Mouse (Mus musculus) embryonic facial prominence, embryonic 15.5 days (tissue): ENCODE results near the gene Rapgef3. TPM values are rescaled to one million over a fixed set of nuclear protein-coding genes. Genes with fewer than 3 reads are reported as not detected.

Experiments
- ATAC-seq: fragments of 200-750 bp; cut with Nextera tagmentation; 2 replicates; pipeline ENCODE4 v1.8.0; 2017; ENCODE audit warnings: low read depth, moderate TSS enrichment; ENCODE audit not compliant: insufficient number of reproducible peaks, low FRiP score, low TSS enrichment
- H3K27ac ChIP-seq: fragments of 300-500 bp; sonication (generic); replicated peaks from 2 replicates; pipeline ENCODE4 v1.5.1; 2015; ENCODE audit warnings: mild to moderate bottlenecking, inconsistent platforms
- H3K27me3 ChIP-seq: fragments of 300-500 bp; sonication (generic); 2 replicates; pipeline ENCODE4 v1.6.1; 2015; ENCODE audit warnings: inconsistent platforms
- H3K36me3 ChIP-seq: fragments of 300-500 bp; sonication (generic); 2 replicates; pipeline ENCODE4 v1.6.1; 2015; ENCODE audit warnings: mild to moderate bottlenecking, inconsistent platforms
- H3K4me1 ChIP-seq: fragments of 300-500 bp; sonication (generic); 2 replicates; pipeline ENCODE4 v1.6.1; 2015; ENCODE audit warnings: inconsistent platforms
- H3K4me2 ChIP-seq: fragments of 300-500 bp; sonication (generic); replicated peaks from 2 replicates; pipeline ENCODE4 v1.6.1; 2015; ENCODE audit warnings: mild to moderate bottlenecking, inconsistent platforms
- H3K4me3 ChIP-seq: fragments of 300-500 bp; sonication (generic); replicated peaks from 2 replicates; pipeline ENCODE4 v1.5.1; 2015; ENCODE audit warnings: mild to moderate bottlenecking, inconsistent platforms
- H3K9ac ChIP-seq: fragments of 300-500 bp; sonication (generic); 2 replicates; pipeline ENCODE4 v1.6.1; 2015; ENCODE audit warnings: inconsistent platforms
- H3K9me3 ChIP-seq: fragments of 300-500 bp; sonication (generic); replicated peaks from 2 replicates; pipeline ENCODE4 v1.6.1; 2016; ENCODE audit warnings: inconsistent platforms
- WGBS: fragments of 180-500 bp; shearing (Covaris S2); methylation state at CpG from one replicate; pipeline ENCODE4 v1.1.7; 2015; 5-methylcytosine and 5-hydroxymethylcytosine counted together
- polyA plus RNA-seq: library from polyadenylated mRNA; unstranded; fragments of >200 nt; fragmentation: Nextera tagmentation; extraction: Ambion mirVana; gene quantifications from 2 replicates; pipeline ENCODE4 v1.2.1, GENCODE M21; 2015

Gene Rapgef3
- polyA plus RNA-seq, 1 experiment from 2014 or later = 11.8 TPM

DNA sequence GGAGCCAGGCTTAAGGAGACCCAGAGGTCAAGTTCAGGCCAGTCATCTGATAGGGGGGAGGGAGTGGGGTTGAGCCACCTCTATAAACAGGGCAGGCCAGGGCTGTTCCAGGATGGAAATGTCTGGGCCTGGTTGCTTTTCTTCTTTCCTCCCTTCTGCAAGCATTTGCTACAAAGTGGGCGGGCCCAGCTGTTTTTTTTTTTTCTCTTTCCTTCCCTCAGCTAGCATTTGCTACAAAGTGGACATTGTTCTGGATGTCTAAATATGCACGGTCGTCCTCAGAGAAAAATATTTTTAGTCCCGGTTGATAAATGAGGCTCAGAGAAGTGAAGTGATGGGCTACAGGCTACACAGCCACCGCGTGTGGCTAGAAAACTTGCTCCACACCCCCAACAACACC is 13.3 kb downstream of the Rapgef3 start:
- 53% methylated on average over 6 of the region's 6 CpGs for WGBS
- no peak overlapping the region for H3K9ac ChIP-seq
- ATAC-seq = no peak
- no peaks in the 10 kb centered on the region; the same call in 1 of the 2 replicates for H3K36me3 ChIP-seq
- no peak overlapping the region for H3K4me3 ChIP-seq
- H3K4me2 ChIP-seq = no peak overlapping the region
- H3K9me3 ChIP-seq = no peaks in the 10 kb centered on the region
- H3K27me3 ChIP-seq = no peaks in the 10 kb centered on the region
- 0 out of 2 replicates have a peak overlapping the region, but pooled peaks have one; percentile 8 for H3K27ac ChIP-seq
- peaks cover 36% of the 10 kb centered on the region for H3K4me1 ChIP-seq

DNA sequence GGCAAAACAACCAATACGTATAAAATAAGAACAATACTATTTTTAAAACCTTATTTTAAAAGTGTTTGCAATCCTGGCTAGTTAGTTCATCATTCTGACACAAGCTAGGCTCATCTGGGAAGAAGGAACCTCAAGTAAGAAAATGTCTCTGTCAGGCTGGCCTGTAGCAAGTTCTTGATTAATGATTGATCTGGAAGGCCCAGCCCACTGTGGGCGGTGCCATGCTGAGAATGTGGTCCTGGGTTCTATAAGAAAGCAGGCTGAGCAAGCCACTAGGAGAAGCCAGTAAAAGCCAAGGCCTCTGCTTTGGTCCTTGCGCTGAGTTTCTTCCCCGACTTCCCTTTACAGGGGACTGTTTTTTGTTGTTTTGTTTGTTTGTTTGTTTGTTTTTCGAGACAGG is 15.3 kb downstream of the Rapgef3 start:
- no peak overlapping the region for H3K9ac ChIP-seq
- no peak overlapping the region for H3K27ac ChIP-seq
- peaks cover 43% of the 10 kb centered on the region for H3K4me1 ChIP-seq
- H3K4me3 ChIP-seq = no peak overlapping the region
- H3K4me2 ChIP-seq = no peak overlapping the region
- H3K27me3 ChIP-seq = no peaks in the 10 kb centered on the region
- ATAC-seq = no peak
- 94% methylated on average over 5 of the region's 5 CpGs for WGBS
- no peaks in the 10 kb centered on the region for H3K36me3 ChIP-seq
- no peaks in the 10 kb centered on the region for H3K9me3 ChIP-seq

DNA sequence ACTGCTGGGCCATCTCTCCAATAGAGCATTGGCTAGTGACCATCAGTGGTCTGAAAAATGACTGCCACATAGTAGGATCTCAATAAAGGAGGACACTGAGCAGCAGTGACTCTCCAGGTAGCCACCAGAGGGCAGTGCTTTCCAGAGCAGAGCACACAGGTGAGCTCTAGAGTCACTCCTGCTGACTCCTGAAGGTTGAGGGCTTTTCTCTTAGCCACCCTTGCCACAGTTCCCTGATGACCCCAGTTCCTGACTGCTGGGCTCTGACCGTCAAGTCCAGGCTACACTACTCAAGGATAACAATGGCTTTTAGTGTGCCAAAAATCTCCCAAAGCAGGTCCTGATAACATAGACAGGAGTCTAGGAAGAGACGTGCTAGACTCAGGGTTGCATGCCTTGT is 16.1 kb downstream of the Rapgef3 start:
- Histone ChIP-seq H3K9ac (no peak overlapping the region), H3K36me3 (no peaks in the 10 kb centered on the region), H3K4me2 (no peak overlapping the region), H3K4me1 (peaks cover 43% of the 10 kb centered on the region), H3K27ac (no peak overlapping the region), H3K4me3 (no peak overlapping the region), H3K27me3 (no peaks in the 10 kb centered on the region), H3K9me3 (no peaks in the 10 kb centered on the region)
- 82% methylated on average over 2 of the region's 2 CpGs for WGBS
- ATAC-seq = no peak

DNA sequence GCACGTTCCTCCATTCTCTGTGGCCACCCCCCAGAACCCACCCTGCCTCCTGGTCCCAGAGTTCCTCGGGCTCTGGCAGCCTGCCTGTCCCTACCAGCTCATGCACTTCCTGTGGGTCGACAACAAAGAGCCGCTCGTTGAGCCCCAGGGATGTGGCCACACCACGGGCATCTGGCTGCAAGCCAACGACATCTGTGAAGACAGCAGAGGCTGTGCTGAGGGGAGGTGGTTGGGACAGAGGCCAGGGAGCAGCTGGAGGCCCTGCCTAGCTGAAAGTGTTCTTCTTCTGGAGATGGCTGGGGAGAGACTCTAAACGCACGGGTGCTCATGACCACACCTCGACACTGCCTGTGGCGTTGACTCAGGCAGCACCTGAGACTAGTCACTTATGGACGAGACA is 17.1 kb downstream of the Rapgef3 start:
- ATAC-seq = peak; percentile 86
- Histone ChIP-seq H3K27ac (peak overlapping the region; percentile 63), H3K4me2 (peak overlapping the region; percentile 24; the same call in 1 of the 2 replicates), H3K9me3 (no peaks in the 10 kb centered on the region), H3K4me3 (no peak overlapping the region), H3K36me3 (no peaks in the 10 kb centered on the region), H3K27me3 (no peaks in the 10 kb centered on the region), H3K9ac (no peak overlapping the region), H3K4me1 (peaks cover 43% of the 10 kb centered on the region)
- 5% methylated on average over 12 of the region's 12 CpGs for WGBS

DNA sequence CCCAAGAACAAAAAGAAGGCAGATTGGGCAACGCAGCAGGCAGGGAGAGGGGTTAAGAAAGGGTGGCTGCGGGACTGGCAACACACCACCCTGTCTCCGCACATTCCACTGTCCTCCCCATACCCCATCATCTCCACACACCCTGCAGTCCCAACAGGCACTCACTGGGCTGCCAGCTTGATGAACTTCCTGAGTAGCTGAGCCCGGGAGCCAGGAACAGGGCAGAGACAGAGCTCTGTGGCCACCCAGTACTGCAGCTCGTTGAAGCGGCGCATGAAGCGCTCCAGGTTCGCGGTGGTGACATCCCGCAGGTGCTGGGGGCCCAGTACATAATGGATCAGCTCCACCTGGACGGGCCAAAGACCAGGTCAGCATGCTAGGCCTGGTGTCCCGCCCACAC is 17.9 kb downstream of the Rapgef3 start:
- 81% methylated on average over 13 of the region's 13 CpGs for WGBS
- Histone ChIP-seq H3K4me3 (no peak overlapping the region), H3K9me3 (no peaks in the 10 kb centered on the region), H3K9ac (no peak overlapping the region), H3K36me3 (no peaks in the 10 kb centered on the region), H3K4me1 (peaks cover 41% of the 10 kb centered on the region), H3K27me3 (no peaks in the 10 kb centered on the region), H3K27ac (peak overlapping the region; percentile 63), H3K4me2 (no peak overlapping the region)
- ATAC-seq = no peak

DNA sequence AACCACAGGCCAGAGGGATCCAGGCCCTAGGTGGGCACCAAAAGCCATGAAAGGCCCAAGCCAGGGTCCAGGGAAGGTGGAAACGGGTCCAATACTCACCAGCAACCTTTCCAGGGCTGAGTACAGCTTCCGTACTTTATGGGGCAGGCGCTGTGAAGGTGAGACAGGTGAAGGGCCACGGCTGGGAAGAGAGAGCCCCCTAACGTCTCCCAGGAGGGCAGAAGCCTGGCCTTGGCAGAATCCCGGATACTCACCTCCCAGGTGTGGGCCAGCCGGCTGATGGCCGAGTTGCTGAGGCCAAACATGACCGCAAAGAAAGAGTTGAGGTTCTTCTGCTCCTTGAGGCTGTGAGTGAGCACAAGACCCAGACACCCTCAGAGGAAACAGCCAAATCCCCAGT is 18.4 kb downstream of the Rapgef3 start:
- ATAC-seq = no peak
- no peaks in the 10 kb centered on the region for H3K9me3 ChIP-seq
- WGBS = 91% methylated on average over 9 of the region's 9 CpGs

DNA sequence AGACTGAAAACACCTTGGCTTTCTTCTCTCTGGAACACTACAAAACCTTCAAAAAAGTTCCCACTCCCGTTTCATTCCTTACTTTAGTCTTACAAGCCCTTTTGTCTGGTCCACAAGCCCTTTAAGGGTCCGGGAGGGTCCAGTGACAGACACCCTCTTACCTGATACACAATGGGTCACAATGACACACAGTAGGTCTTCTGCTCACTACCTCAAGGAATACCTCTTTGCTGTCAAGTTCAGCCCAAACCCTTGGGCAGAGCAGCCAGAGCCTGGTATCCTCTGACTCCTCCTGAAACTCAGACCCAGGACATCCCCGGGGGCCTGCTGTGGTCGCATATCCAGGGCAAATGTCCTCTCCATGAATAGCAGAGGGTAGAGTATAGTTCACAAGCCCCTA is 18.8 kb downstream of the Rapgef3 start:
- 87% methylated on average over 4 of the region's 4 CpGs for WGBS
- H3K4me3 ChIP-seq = no peak overlapping the region
- no peak overlapping the region for H3K27ac ChIP-seq
- no peaks in the 10 kb centered on the region for H3K9me3 ChIP-seq
- H3K27me3 ChIP-seq = no peaks in the 10 kb centered on the region
- no peak for ATAC-seq
- peaks cover 36% of the 10 kb centered on the region for H3K4me1 ChIP-seq
- no peak overlapping the region for H3K4me2 ChIP-seq
- H3K9ac ChIP-seq = no peak overlapping the region
- H3K36me3 ChIP-seq = no peaks in the 10 kb centered on the region

More for the DNA sequence above, 18.4 kb downstream of the Rapgef3 start:
- H3K36me3 ChIP-seq = no peaks in the 10 kb centered on the region
- no peak overlapping the region for H3K27ac ChIP-seq
- no peak overlapping the region for H3K4me3 ChIP-seq
- H3K9ac ChIP-seq = no peak overlapping the region
- H3K4me2 ChIP-seq = no peak overlapping the region
- peaks cover 37% of the 10 kb centered on the region for H3K4me1 ChIP-seq
- no peaks in the 10 kb centered on the region for H3K27me3 ChIP-seq

DNA sequence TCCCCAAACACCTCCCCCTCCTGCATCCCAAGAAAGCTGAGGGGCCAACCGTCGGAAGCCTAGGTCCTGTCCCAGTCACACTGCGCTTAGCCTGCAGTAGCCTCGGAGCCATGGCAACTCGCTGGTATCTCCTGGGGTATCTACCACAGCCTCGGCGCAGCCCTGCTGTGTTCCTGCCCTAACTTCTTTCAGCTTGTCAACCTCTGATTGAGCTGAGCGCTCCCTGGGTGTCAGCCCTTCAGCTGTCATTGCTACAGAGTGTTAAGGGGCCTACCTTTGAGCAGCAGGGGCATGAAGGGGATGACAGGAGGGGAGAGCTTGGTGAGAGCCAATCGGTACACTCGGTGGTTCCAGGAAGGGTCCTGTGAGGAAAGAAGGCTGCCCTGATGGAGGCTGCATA is 19.5 kb downstream of the Rapgef3 start:
- 64% methylated on average over 10 of the region's 10 CpGs for WGBS
- Histone ChIP-seq H3K4me2 (no peak overlapping the region), H3K27me3 (no peaks in the 10 kb centered on the region), H3K4me3 (no peak overlapping the region), H3K27ac (no peak overlapping the region), H3K4me1 (peaks cover 34% of the 10 kb centered on the region), H3K9ac (no peak overlapping the region), H3K36me3 (no peaks in the 10 kb centered on the region), H3K9me3 (no peaks in the 10 kb centered on the region)
- no peak for ATAC-seq

DNA sequence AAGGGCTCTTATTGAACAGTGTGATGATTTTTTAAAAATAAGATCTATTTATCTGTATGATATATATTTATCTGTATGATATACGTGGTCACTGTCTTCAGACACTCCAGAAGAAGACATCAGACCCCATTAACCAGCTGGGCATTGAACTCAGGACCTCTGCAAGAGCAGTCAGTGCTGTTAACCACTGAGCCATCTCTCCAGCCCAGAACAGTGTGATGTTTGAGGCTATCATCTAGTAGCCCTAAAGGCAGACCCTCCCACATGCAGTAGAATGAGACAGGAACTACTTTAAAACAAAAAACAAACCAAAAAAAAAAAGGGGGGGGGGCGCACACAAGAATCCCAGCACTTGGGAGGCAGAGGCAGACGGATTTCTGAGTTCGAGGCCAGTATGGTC is 20.3 kb downstream of the Rapgef3 start:
- no peak overlapping the region for H3K9ac ChIP-seq
- no peak overlapping the region for H3K4me2 ChIP-seq
- H3K27ac ChIP-seq = no peak overlapping the region
- ATAC-seq = no peak
- no peaks in the 10 kb centered on the region for H3K27me3 ChIP-seq
- peaks cover 34% of the 10 kb centered on the region for H3K4me1 ChIP-seq
- H3K4me3 ChIP-seq = no peak overlapping the region
- H3K36me3 ChIP-seq = no peaks in the 10 kb centered on the region
- no peaks in the 10 kb centered on the region for H3K9me3 ChIP-seq
- WGBS = 84% methylated on average over 4 of the region's 4 CpGs

DNA sequence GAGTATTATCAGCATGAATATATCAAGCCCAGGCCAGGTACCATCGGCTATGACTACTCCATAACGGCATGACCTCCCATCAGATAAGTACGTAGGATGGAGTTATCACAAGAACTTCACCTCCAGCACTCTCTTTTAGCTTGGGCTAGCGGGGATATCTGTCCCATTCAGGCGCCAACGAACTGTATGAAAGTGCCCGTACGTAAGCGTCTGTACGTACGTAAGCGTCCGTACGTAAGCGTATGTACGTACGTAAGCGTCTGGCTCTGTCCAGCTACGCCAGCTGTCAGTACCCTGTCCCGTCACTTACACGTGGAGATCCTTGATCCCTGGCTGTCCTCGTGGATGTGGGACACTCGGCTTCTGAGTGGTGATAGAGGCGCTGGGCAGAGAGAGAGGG is 21.0 kb downstream of the Rapgef3 start:
- no peak overlapping the region for H3K4me3 ChIP-seq
- no peaks in the 10 kb centered on the region for H3K27me3 ChIP-seq
- no peak overlapping the region for H3K4me2 ChIP-seq
- 97% methylated on average over 24 of the region's 24 CpGs for WGBS
- no peak for ATAC-seq
- no peak overlapping the region for H3K9ac ChIP-seq
- H3K4me1 ChIP-seq = peaks cover 34% of the 10 kb centered on the region
- no peaks in the 10 kb centered on the region for H3K9me3 ChIP-seq
- H3K27ac ChIP-seq = no peak overlapping the region
- no peaks in the 10 kb centered on the region for H3K36me3 ChIP-seq

DNA sequence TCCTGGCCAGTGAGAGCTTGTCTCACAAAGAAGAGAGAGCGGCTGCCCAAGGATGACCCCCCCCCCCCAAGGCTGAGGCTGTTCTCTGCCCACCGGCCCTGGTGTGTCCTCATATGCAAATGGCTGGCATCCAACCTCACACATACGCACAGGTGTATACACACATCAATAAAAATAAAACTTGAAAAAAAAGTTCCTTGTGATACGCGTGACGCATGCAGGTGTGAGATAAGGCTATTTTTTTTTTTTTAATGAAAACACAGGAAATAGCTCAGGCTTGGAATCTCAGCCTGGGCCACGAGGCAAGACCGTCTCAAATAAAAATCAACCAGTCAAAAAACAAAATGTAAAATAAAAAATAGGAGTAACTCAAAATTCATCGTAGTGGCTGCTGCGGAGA is 21.5 kb downstream of the Rapgef3 start:
- Histone ChIP-seq H3K27ac (no peak overlapping the region), H3K4me1 (peaks cover 34% of the 10 kb centered on the region), H3K9ac (no peak overlapping the region), H3K36me3 (no peaks in the 10 kb centered on the region), H3K4me2 (no peak overlapping the region), H3K27me3 (no peaks in the 10 kb centered on the region), H3K9me3 (no peaks in the 10 kb centered on the region), H3K4me3 (no peak overlapping the region)
- WGBS = 90% methylated on average over 10 of the region's 10 CpGs
- no peak for ATAC-seq

DNA sequence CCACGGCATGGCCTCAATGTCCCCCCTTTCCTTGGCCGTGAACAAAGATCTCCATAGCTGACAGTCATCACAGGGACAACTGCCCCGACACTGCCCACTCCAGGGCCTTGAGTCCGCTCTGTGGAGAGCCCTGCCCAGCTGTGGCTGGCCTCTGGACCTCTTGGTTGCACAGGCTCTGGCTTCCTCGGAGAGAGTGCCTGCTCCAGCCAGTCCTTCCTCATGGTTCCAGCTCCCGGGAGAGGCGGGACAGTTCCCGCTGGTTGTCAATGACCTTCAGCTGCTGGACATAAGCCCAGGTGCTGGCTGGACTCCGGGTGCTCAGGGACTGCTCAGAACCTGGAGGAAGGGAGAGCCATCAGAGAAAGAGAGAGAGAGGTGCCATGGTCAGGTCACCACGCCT is 22.4 kb downstream of the Rapgef3 start:
- ATAC-seq = no peak
- Histone ChIP-seq H3K4me3 (no peak overlapping the region), H3K4me1 (peaks cover 26% of the 10 kb centered on the region), H3K9me3 (no peaks in the 10 kb centered on the region), H3K4me2 (no peak overlapping the region), H3K36me3 (no peaks in the 10 kb centered on the region), H3K27me3 (no peaks in the 10 kb centered on the region), H3K27ac (peak overlapping the region; percentile 30; the same call in 1 of the 2 replicates), H3K9ac (no peak overlapping the region)
- 69% methylated on average over 10 of the region's 10 CpGs for WGBS
